Mouse (Mus musculus) thymus, postnatal 10 days (tissue): ENCODE data around the gene Hyal2.
"Not testable (repeated sequence)": the region's sequence is repeated elsewhere in the genome, so short reads cannot be mapped to it uniquely, and the experiment has no call there.

Experiments used
- DNase-seq, 2 experiments: peaks; one replicate each; pipeline ENCODE4 v3.0.0; 2021; ENCODE audit warnings: low spot score in 2 of 2

The Hyal2 gene

DNA sequence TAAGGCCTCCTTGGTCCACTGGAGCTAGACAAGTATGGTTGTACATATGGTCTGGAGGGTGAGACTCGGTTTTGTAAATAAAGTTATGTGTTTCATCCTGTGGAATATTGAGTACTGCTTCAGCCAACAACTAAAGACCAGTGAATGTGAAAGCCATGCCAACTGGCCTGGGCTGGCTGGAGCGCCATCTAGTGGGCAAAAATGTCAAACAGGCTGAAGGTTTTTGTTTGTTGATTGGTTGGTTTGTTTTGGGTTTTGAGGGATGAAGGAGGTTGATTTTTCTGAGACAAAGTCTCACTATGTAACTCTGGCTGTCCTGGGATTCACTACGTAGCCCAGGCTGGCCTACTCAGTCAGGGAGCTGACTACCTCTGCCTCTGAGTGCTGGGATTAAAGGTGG, 22.1 kb upstream of the Hyal2 start:
- DNase-seq = peak in 1 of 2 experiments; percentile 81

DNA sequence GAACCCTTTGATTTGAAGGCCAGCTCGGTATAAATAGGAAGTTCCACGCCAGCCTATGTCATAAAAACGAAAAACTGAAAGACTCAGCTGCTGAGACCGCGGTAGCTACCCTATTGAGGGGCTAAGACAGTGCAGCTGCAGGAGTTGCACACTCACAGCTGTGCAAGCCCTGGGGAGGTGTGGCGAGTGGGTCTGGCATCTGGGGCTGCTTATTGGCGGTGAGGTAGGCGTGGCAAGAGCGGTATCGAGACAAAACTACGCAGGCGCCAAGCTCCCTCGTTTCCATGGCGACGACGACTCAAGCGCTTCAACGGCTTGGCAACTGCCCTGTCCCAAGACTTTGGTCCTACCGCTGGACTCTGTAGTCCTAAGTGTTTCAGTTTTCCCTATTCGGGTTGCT, 20.7 kb upstream of the Hyal2 start, which contains the start of gene Zmynd10:
Gene Zmynd10, plus strand, starts transcription at position 273 of the 400 bp plus-strand sequence.
- peak; percentile 92 to 93 for DNase-seq

DNA sequence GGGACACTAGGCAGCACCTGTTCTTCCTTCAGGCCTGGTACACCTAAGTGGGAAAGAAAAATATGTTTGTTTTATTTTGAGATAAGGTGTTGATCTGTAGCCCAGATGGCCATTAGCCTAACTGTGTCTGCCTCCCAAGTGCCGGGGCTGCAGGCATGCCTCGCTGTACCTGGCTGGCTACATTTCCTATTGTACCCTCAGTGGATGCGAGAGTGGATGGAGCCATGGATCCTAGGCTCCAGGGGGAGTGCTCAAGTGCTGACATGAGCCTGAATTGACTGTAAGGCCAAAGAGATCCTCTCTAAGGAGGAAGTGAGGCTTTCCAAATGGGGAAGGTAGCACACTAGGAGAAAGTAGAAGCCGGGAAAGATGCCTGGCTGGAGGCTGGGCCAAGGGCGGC, 19.8 kb upstream of the Hyal2 start:
- no peak for DNase-seq

GRCm38 (mm10) chr9:107548820-107549219, 18.9 kb upstream of the Hyal2 start:
- no peak for DNase-seq

- DNase-seq = no peak
Measured at GRCm38 (mm10) chr9:107549297-107550074, 18.3 kb upstream of the Hyal2 start.

GRCm38 (mm10) chr9:107550491-107551116, 17.1 kb upstream of the Hyal2 start:
- no peak for DNase-seq

DNA sequence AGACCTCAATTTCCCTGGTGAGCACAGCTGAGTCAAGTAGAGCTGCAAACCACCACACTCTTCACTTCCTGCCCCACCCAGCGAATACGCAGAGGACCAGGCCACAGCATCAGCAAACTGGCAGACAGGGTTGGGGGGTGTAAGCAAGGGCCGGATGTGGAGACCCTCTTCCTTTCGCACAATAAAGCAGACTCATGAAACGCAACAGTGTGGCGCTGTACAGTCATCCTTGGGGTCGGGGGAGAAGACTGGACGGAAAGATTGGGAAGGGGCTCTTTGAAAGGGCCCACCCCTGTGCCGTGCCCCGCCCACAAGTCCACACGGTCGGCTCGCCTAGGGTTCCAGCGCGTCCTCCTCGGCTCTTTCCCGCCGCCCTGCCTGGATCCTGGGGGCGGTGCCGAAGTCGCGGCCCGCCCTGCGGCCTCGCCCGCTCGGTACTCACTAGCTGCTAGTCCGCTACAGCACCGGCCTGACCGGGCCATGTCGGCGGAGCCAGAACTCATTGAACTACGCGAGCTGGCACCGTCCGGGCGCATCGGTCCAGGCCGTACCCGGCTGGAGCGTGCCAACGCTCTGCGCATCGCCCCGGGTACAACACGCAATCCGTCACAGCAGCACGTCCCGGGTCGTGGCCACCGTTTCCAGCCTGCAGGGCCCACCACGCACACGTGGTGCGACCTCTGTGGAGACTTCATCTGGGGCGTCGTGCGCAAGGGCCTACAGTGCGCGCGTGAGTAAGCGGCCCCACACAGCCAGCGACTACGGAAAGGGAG, 16.4 kb upstream of the Hyal2 start, which contains the start of gene Rassf1:
Gene Rassf1, plus strand, starts transcription at position 439 of the 773 bp plus-strand sequence.
- peak; percentile 72 to 77 for DNase-seq

DNA sequence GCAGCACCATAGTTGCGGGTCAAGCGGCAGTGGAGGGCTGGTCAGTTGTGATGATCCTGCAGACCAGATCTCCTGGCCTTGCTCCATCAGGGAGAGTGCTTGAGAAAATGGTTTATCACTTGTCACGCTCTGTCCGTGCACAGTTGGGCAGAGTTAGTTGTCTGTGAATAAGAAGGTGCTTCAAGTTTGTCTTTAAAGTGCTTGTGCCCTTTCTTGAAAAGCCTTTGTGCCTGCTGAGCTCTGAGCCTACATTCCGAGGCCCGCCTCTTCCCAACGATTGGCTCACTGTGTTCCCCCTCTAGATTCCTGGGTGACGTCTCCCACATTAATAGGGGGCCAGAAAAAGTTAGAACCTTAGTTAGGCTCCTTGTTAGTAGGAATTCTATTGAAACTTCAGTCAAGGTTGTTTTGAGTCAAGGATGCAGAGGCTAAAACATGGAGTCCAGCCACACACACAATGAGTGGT, 15.8 kb upstream of the Hyal2 start:
- no peak for DNase-seq

- DNase-seq = no peak
Measured at GRCm38 (mm10) chr9:107552690-107553393, 14.9 kb upstream of the Hyal2 start.

GRCm38 (mm10) chr9:107553541-107554318, 14.0 kb upstream of the Hyal2 start:
- DNase-seq = peak; percentile 54 to 67

- peak; percentile 94 to 96 for DNase-seq
Measured at GRCm38 (mm10) chr9:107554319-107554825, 13.4 kb upstream of the Hyal2 start.

GRCm38 (mm10) chr9:107555031-107555457, 12.7 kb upstream of the Hyal2 start:
- DNase-seq = peak in 1 of 2 experiments; percentile 49

- DNase-seq = no peak
Measured at GRCm38 (mm10) chr9:107555701-107556100, 12.0 kb upstream of the Hyal2 start.

- no peak for DNase-seq
Measured at GRCm38 (mm10) chr9:107556346-107556745, 11.4 kb upstream of the Hyal2 start.

DNA sequence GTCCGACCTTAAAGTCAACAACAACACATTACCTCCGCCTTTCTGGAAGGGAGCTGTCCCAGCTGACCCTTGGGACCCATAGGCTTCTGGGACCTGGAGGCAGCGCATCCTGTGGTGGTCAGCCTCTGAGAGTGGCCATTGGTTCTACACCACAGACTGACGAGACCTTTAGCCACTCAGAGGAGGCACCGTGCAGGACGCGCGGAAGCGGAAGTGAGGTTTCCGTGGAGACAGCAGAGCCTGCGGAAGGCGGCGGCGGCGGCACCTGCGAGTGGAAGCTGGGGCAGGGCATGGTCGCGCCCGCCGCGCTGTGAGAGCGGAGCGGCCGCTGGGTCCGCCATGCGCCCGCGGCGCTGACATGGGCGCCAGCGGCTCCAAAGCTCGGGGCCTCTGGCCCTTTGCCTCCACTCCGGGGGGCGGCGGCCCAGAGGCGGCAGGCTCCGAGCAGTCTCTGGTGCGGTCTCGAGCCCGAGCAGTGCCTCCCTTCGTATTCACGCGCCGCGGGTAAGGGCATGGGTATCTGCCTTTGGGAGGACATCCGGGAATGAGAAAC, 4.6 kb upstream of the Hyal2 start, which contains the start of gene Tusc2:
Gene Tusc2, plus strand, starts transcription at position 227 of the 553 bp plus-strand sequence.
- DNase-seq = peak; percentile 90 to 92

GRCm38 (mm10) chr9:107565556-107565955, 2.2 kb upstream of the Hyal2 start:
- not testable (repeated sequence) for DNase-seq

DNA sequence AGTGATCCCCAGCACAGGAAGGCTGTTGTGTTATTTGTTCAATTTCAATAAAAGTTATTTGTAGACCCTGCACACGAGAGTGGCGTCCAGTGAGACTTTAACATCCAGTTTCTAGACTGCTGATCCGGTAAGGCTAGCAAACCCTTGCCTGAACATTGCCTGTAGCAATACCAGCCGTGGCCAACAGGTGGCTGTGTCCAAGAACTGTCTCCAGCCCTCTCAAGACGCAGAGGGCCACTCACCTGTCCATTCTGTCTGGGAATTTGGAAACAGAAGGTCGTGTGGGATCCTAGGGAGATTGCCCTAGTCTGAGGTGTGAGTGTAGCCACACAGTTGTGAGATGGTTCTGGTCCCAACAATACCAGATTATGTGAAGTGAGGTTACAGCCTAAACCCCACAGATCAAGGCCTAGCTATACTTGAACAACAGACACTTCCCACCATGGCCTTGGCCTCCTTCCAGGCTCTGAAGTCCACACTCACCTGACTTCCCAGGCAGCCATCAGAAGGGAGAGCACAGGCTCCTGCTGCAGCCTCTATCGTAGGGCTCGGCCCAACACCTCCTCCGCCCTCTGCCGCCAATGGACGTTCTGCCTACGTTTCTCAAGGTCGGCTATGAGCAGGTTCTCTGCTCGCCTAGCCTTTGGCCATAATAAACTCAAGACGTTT, 1.6 kb upstream of the Hyal2 start:
- DNase-seq = peak; percentile 56 to 81

GRCm38 (mm10) chr9:107566855-107567254, 890 bp upstream of the Hyal2 start:
- DNase-seq = no peak
